Mouse (Mus musculus): ENCODE measurements around the gene Cetn4.

DNA sequence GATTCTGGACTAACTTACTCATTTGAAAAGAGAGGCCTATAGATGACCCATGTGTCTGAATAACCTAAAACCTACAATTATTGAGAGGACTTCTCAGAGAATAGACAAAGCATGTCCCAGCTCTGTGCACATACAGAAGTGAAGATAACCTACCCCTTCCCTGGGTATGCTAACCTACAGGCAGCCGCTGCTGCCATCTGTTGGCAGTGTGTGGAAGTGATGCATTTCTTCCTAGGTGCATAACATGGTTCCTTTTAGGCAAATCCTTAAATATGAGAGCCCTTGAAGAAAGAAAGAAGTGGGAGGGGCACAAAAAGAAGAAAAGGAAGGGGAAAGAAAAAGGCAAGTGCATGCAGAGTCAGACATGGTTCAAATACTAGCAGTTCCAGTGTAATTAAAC lies 41.3 kb downstream of the Cetn4 start:
- TF ChIP-seq CTCF (IDR thresholded peaks at IDR 0.05; ENCODE audit: extremely low read depth, insufficient read depth, insufficient read length, insufficient replicate concordance): peak; percentile 74; the same call in 1 of the 2 replicates
- TF ChIP-seq POLR2A (IDR thresholded peaks at IDR 0.05; ENCODE audit: low read depth, low read length): no peak
